Mouse (Mus musculus): ENCODE data around the gene H2-Oa. TPM values are rescaled to one million over a fixed set of nuclear protein-coding genes. Genes with fewer than 3 reads are reported as not detected.

H2-Oa gene
- polyA plus RNA-seq, 1 experiment from 2014 or later, result 1.2 TPM

DNA sequence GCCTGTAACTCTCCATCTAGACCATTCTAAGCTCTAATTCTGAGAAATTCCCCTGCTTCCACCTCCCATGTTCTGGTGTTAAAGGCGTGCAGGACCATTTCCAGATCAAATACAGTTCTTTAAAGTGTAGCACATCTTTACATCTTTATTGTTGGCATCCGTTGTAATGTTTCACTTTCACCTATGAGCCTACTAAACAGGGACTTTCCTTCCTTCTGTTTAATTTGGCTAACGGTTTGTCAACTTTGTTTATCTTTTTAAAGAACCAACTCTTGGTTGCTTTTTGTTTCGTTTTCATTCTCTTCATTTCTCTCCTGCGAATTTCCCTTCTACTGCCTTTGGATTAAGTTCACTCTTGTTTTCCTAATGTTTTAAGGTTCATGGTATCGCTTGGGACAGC, 10.7 kb downstream of the H2-Oa start:
- H3K9ac ChIP-seq, result no peak overlapping the region

GRCm38 (mm10) chr17:34104804-34105203, 12.7 kb downstream of the H2-Oa start:
- H3K9ac ChIP-seq, result no peak overlapping the region
- 64% methylated on average over 9 of the region's 9 CpGs for WGBS
- H3K27me3 ChIP-seq (replicated peaks), result no peaks in the 10 kb centered on the region
- peaks cover 3% of the 10 kb centered on the region; the same call in 1 of the 2 replicates for H3K36me3 ChIP-seq
- H3K4me1 ChIP-seq, result no peaks in the 10 kb centered on the region
- H3K27ac ChIP-seq, result no peak overlapping the region
- no peak overlapping the region for H3K4me3 ChIP-seq (replicated peaks)
- H3K9me3 ChIP-seq, result no peaks in the 10 kb centered on the region
- H3K4me2 ChIP-seq, result no peak overlapping the region
- ATAC-seq (ENCODE audit: insufficient read depth, low FRiP score, low read depth), result no peak

More for the DNA sequence above, 10.7 kb downstream of the H2-Oa start:
- no peaks in the 10 kb centered on the region for H3K36me3 ChIP-seq
- 62% methylated on average over 6 of the region's 6 CpGs for WGBS
- H3K4me3 ChIP-seq (replicated peaks), result no peak overlapping the region
- ATAC-seq (ENCODE audit: insufficient read depth, low FRiP score, low read depth), result no peak
- H3K9me3 ChIP-seq, result no peaks in the 10 kb centered on the region
- no peaks in the 10 kb centered on the region for H3K27me3 ChIP-seq (replicated peaks)
- H3K4me1 ChIP-seq, result no peaks in the 10 kb centered on the region
- no peak overlapping the region for H3K27ac ChIP-seq
- no peak overlapping the region for H3K4me2 ChIP-seq

- H3K9ac ChIP-seq, result no peak overlapping the region
- no peak for ATAC-seq (ENCODE audit: insufficient read depth, low FRiP score, low read depth)
- H3K27me3 ChIP-seq (replicated peaks), result no peaks in the 10 kb centered on the region
- H3K36me3 ChIP-seq, result peaks cover 16% of the 10 kb centered on the region
- H3K9me3 ChIP-seq, result no peaks in the 10 kb centered on the region
- H3K4me2 ChIP-seq, result no peak overlapping the region
- WGBS, result 83% methylated on average over 7 of the region's 7 CpGs
- 0 out of 2 replicates have a peak, but pooled peaks cover 3% of the 10 kb centered on the region for H3K4me1 ChIP-seq
- no peak overlapping the region for H3K4me3 ChIP-seq (replicated peaks)
- no peak overlapping the region for H3K27ac ChIP-seq
Observed at GRCm38 (mm10) chr17:34106555-34106954, 14.4 kb downstream of the H2-Oa start.

DNA sequence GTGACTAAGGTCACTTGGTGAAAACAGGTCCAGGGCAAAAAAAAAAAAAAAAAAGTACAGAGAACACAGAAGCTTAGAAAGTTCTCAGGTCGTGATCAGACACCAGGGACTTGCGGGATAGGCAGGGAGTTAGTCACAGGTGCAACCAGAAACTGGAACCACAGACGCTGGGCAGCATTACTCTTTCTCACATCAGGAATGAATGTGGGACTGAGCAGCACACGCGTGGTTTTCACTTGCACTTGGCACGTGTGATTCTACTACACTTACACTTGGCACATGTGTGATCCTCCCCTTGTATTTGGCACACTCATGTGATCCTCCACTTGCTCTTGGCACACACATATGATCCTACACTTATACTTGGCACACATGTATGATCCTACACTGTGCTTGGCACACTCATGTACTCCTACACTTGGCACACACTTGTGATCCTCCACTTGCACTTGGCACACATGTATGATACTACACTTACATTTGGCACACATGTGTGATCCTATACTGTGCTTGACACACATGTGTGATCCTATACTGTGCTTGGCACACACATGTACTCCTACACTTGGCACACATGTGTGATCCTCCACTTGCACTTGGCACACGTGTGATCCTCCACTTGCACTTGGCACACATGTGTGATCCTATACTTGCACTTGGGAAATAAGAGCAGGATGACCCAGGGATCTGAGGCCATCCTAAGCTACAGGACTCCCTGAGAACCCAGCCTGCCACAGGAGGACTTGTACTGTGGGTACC, 15.1 kb downstream of the H2-Oa start:
- WGBS, result 83% methylated on average over 7 of the region's 7 CpGs
- H3K4me3 ChIP-seq (replicated peaks), result no peak overlapping the region
- H3K27me3 ChIP-seq (replicated peaks), result no peaks in the 10 kb centered on the region
- H3K9ac ChIP-seq, result no peak overlapping the region
- H3K36me3 ChIP-seq, result peaks cover 24% of the 10 kb centered on the region
- H3K27ac ChIP-seq, result no peak overlapping the region
- 0 out of 2 replicates have a peak, but pooled peaks cover 3% of the 10 kb centered on the region for H3K4me1 ChIP-seq
- H3K4me2 ChIP-seq, result no peak overlapping the region
- ATAC-seq (ENCODE audit: insufficient read depth, low FRiP score, low read depth), result no peak
- H3K9me3 ChIP-seq, result no peaks in the 10 kb centered on the region

DNA sequence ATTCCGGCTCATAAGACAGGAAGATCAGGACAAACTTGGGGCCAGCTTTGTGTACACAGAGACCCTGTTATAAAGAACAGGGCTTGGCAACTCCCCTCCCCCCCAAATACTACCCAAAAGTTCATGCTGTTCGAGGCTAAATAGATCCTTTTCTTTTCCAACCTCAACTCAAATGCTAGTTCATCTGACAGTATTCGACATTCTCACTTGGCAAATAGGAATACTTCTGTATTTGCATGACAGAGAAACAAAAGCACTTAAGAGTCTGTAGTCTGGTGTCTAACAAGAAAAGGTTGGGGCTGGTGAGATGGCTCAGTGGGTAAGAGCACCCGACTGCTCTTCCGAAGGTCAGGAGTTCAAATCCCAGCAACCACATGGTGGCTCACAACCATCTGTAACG, 16.3 kb downstream of the H2-Oa start:
- Histone ChIP-seq H3K27ac (no peak overlapping the region), H3K27me3 (replicated peaks) (no peaks in the 10 kb centered on the region), H3K4me1 (0 out of 2 replicates have a peak, but pooled peaks cover 3% of the 10 kb centered on the region), H3K36me3 (peaks cover 36% of the 10 kb centered on the region), H3K4me2 (no peak overlapping the region), H3K9me3 (no peaks in the 10 kb centered on the region), H3K4me3 (replicated peaks) (no peak overlapping the region), H3K9ac (no peak overlapping the region)
- no peak for ATAC-seq (ENCODE audit: insufficient read depth, low FRiP score, low read depth)
- WGBS, result 80% methylated on average over 5 of the region's 6 CpGs

GRCm38 (mm10) chr17:34109038-34109805, 17.1 kb downstream of the H2-Oa start:
- Histone ChIP-seq H3K9ac (no peak overlapping the region), H3K4me3 (replicated peaks) (no peak overlapping the region), H3K27ac (no peak overlapping the region), H3K9me3 (no peaks in the 10 kb centered on the region), H3K36me3 (peaks cover 43% of the 10 kb centered on the region), H3K4me2 (no peak overlapping the region), H3K27me3 (replicated peaks) (no peaks in the 10 kb centered on the region), H3K4me1 (0 out of 2 replicates have a peak, but pooled peaks cover 3% of the 10 kb centered on the region)
- 77% methylated on average over 14 of the region's 14 CpGs for WGBS
- no peak for ATAC-seq (ENCODE audit: insufficient read depth, low FRiP score, low read depth)

DNA sequence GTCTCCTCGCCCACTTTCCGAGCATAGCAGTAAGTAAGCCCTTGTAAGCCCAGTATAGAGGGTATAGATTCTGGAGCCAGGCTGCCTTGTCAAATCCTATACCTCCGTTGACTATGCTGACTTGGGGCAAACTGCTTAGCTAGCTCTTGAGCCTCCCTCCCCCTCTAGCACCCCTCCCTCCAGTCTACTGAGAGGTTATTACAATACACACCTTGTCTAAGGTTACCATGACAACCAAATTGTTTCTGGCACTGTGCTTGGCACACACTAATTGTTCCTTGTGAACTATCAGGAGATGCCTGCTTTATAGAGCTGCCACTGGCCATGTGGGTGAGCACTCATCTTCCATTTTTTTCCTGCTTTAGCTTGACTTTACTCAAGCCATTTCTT, 17.7 kb downstream of the H2-Oa start:
- no peaks in the 10 kb centered on the region for H3K27me3 ChIP-seq (replicated peaks)
- 0 out of 2 replicates have a peak overlapping the region, but pooled peaks have one; percentile 21 for H3K27ac ChIP-seq
- H3K4me3 ChIP-seq (replicated peaks), result no peak overlapping the region
- H3K36me3 ChIP-seq, result peaks cover 49% of the 10 kb centered on the region
- peak; percentile 25; the same call in 1 of the 2 replicates for ATAC-seq (ENCODE audit: insufficient read depth, low FRiP score, low read depth)
- no peak overlapping the region for H3K9ac ChIP-seq
- no peaks in the 10 kb centered on the region for H3K9me3 ChIP-seq
- H3K4me1 ChIP-seq, result peaks cover 5% of the 10 kb centered on the region; the same call in 1 of the 2 replicates
- no peak overlapping the region for H3K4me2 ChIP-seq
- 65% methylated on average over 3 of the region's 3 CpGs for WGBS

DNA sequence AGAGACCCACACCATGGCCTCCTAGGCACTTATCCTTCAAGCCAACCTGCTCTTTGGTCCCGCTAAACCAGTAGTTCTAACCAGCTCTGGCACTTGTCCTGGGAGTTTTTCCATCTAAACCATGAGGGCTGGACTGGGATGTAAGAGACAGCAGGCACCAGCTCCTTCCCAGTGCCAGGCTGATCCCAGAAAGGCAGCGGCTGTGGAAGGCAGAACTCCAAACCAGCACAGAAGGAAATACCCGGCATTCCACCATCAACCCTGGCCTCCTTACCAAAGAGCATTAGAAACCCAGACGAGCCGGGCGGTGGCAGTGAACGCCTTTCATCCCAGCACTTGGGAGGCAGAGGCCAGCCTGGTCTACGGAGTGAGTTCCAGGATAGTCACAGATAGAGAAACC, 18.2 kb downstream of the H2-Oa start:
- no peak for ATAC-seq (ENCODE audit: insufficient read depth, low FRiP score, low read depth)
- WGBS, result 62% methylated on average over 8 of the region's 8 CpGs
- Histone ChIP-seq H3K9me3 (no peaks in the 10 kb centered on the region), H3K4me3 (replicated peaks) (no peak overlapping the region), H3K4me1 (peaks cover 10% of the 10 kb centered on the region), H3K36me3 (peaks cover 54% of the 10 kb centered on the region), H3K9ac (no peak overlapping the region), H3K27ac (peak overlapping the region; percentile 21; the same call in 1 of the 2 replicates), H3K4me2 (no peak overlapping the region), H3K27me3 (replicated peaks) (no peaks in the 10 kb centered on the region)

DNA sequence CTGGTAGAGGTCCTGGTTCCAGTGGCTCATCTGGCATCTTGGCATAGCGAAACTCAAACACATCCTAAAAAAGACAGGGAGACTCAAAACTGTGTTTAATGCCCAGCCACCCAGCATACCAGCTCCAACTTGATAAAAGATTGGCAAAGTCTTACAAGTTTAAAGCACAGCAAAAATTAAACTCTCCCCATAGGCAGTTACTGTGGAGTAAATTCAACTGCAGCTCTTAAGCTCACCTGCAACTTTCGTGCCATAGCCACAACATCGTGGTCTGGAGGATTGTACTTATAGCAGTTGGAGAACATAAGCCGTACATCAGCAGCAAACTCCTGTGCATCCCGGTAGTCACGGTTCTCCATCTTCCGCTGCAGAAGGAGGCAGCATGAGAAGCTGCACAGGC, 22.0 kb downstream of the H2-Oa start:
- Histone ChIP-seq H3K27me3 (replicated peaks) (no peaks in the 10 kb centered on the region), H3K9me3 (no peaks in the 10 kb centered on the region), H3K9ac (no peak overlapping the region), H3K27ac (no peak overlapping the region), H3K4me1 (peaks cover 27% of the 10 kb centered on the region), H3K4me2 (no peak overlapping the region), H3K4me3 (replicated peaks) (no peak overlapping the region), H3K36me3 (peaks cover 74% of the 10 kb centered on the region)
- ATAC-seq (ENCODE audit: insufficient read depth, low FRiP score, low read depth), result no peak
- whole genome bisulfite sequencing, result 89% methylated on average over 7 of the region's 7 CpGs

- Histone ChIP-seq H3K4me2 (peak overlapping the region; percentile 79), H3K4me1 (peaks cover 24% of the 10 kb centered on the region), H3K27me3 (replicated peaks) (no peaks in the 10 kb centered on the region), H3K27ac (0 out of 2 replicates have a peak overlapping the region, but pooled peaks have one; percentile 1), H3K36me3 (peaks cover 58% of the 10 kb centered on the region), H3K4me3 (replicated peaks) (peak overlapping the region; percentile 80), H3K9ac (peak overlapping the region; percentile 33; the same call in 1 of the 2 replicates), H3K9me3 (no peaks in the 10 kb centered on the region)
- no peak for ATAC-seq (ENCODE audit: insufficient read depth, low FRiP score, low read depth)
- WGBS, result 23% methylated on average over 7 of the region's 7 CpGs
Observed at GRCm38 (mm10) chr17:34116736-34117370, 24.7 kb downstream of the H2-Oa start.

GRCm38 (mm10) chr17:34117421-34118112, 25.4 kb downstream of the H2-Oa start:
- no peak for ATAC-seq (ENCODE audit: insufficient read depth, low FRiP score, low read depth)
- 2% methylated on average over 5 of the region's 5 CpGs for WGBS
- Histone ChIP-seq H3K27me3 (replicated peaks) (no peaks in the 10 kb centered on the region), H3K9me3 (no peaks in the 10 kb centered on the region), H3K4me1 (peaks cover 24% of the 10 kb centered on the region), H3K36me3 (peaks cover 51% of the 10 kb centered on the region), H3K27ac (0 out of 2 replicates have a peak overlapping the region, but pooled peaks have one; percentile 1), H3K4me2 (peak overlapping the region; percentile 79), H3K9ac (peak overlapping the region; percentile 77), H3K4me3 (replicated peaks) (peak overlapping the region; percentile 80)
